Mouse (Mus musculus): ENCODE data around the gene Xkr7.

GRCm38 (mm10) chr2:153063394-153063793 lies 31.7 kb downstream of the Xkr7 start:
- no peak for TF ChIP-seq ZC3H11A (IDR thresholded peaks at IDR 0.05; ENCODE audit: borderline replicate concordance, low read depth, low read length)
- no peak for TF ChIP-seq HCFC1 (IDR thresholded peaks at IDR 0.05; ENCODE audit: borderline replicate concordance, insufficient read depth, low read length)
- TF ChIP-seq CHD2 (IDR thresholded peaks at IDR 0.05; ENCODE audit: low read depth, low read length): no peak
